Mouse (Mus musculus): ENCODE results near the gene Sesn1. TPM values are rescaled to one million over a fixed set of nuclear protein-coding genes. Genes with fewer than 3 reads are reported as not detected.
"Not testable (repeated sequence)": the region's sequence is repeated elsewhere in the genome, so short reads cannot be mapped to it uniquely, and the experiment has no call there.

Sesn1 gene
- polyA plus RNA-seq, 1 experiment from 2014 or later: 31.7 TPM

DNA sequence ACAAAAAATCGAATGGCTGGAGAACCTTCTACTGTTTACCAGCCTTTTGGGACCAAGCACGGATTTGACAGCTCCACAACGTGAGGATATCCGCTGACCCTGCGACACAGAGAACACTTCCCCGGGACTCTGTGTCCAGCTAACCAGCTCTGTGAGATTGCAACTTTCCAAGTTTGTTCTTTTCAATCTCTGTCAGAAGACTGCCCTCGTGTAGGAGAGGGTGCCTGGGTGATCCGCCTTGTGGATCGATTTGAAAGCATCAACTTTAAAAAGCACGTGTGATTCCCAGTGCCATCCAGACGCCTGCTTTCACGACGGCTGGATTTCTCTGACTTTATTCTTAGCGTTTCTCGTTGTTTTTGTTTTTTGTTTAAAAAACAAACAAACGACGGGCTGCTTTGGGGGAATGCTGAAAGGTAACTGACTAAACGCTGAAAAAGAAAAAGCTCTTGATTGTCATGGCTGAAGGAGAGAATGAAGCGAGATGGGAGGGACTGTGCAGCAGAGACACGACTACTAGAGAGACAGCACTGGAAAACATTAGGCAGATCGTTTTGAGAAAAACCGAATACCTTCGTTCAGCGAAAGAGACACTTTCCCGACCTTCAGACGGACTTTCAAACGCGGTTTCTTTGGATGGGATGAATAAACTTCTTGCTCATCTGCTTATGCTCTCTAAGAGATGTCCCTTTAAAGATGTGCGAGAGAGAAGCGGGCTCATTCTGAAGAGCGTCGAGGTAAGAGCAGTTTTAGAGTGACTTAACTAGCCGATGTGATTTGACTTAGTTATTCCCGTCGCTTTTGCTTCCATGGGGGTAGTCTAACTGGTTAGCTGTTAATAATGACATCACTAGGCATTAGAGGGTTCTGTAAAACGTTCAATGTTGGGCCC lies 1.1 kb downstream of the Sesn1 start:
- no peaks in the 10 kb centered on the region for H3K27me3 ChIP-seq (replicated peaks)
- H3K4me2 ChIP-seq (replicated peaks): peak overlapping the region; percentile 74
- under 1% methylated on average over 36 of the region's 36 CpGs for WGBS
- H3K9me3 ChIP-seq: no peaks in the 10 kb centered on the region
- no peak for ATAC-seq
- H3K4me1 ChIP-seq (replicated peaks): peaks cover 12% of the 10 kb centered on the region; the same call in 1 of the 2 replicates
- H3K36me3 ChIP-seq: no peaks in the 10 kb centered on the region
- peak overlapping the region; percentile 79 for H3K4me3 ChIP-seq (replicated peaks)
- peak overlapping the region; percentile 80 for H3K9ac ChIP-seq
- peak overlapping the region; percentile 98 for H3K27ac ChIP-seq

DNA sequence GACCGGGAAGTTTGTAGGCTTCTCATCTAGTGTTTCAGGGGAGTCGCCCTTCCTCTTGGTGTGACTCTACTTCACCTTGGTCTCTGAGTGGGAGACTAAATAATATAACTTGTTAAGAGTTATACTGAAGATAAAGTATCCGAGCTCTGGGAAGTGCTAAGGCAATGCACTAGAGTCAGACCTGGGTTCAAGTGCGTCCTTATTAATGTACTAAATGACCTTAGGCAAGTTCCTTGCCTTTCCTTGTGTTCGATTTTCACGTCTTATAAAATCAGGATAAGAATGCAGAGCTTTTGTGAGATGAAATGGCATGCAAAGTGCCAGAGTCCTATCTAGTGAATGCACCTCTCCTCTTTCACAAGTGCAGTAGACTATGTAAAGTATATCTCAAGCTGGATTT lies 2.8 kb downstream of the Sesn1 start:
- Histone ChIP-seq H3K36me3 (no peaks in the 10 kb centered on the region), H3K4me2 (replicated peaks) (peak overlapping the region; percentile 74), H3K9me3 (no peaks in the 10 kb centered on the region), H3K9ac (no peak overlapping the region), H3K4me1 (replicated peaks) (peaks cover 12% of the 10 kb centered on the region; the same call in 1 of the 2 replicates), H3K27me3 (replicated peaks) (no peaks in the 10 kb centered on the region), H3K27ac (no peak overlapping the region), H3K4me3 (replicated peaks) (peak overlapping the region; percentile 2; the same call in 1 of the 2 replicates)
- 76% methylated on average over 6 of the region's 6 CpGs for WGBS
- no peak for ATAC-seq

DNA sequence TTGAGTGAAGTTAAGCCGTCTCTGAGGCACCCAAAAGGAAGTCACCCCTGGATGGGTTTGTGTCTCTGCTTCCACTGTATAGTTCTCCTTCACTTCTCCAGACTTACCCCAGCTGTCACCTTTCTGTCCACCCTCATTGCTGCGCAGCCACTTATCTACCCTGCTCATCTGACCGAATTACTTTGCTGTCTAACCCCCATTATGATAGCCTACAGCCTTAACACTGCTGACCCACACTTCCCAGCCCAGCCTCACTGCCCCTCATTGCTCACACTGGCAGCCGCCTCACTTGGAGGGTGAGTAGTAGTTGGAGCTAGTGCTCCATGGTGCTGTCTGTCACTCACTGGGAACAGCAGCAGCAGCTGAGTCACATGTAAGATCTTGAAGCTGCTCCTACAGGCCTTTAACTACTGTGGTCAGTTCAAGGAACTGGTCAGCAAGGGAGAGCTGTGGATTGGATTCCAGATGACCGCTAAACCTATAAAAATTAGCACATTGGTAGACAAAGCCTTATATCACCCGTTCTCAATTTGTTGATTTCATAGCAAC lies 4.6 kb downstream of the Sesn1 start:
- WGBS: 86% methylated on average over 6 of the region's 6 CpGs
- Histone ChIP-seq H3K4me3 (replicated peaks) (no peak overlapping the region), H3K36me3 (no peaks in the 10 kb centered on the region), H3K4me2 (replicated peaks) (no peak overlapping the region), H3K9me3 (no peaks in the 10 kb centered on the region), H3K27ac (no peak overlapping the region), H3K9ac (no peak overlapping the region), H3K27me3 (replicated peaks) (no peaks in the 10 kb centered on the region), H3K4me1 (replicated peaks) (peaks cover 12% of the 10 kb centered on the region; the same call in 1 of the 2 replicates)
- ATAC-seq: no peak

DNA sequence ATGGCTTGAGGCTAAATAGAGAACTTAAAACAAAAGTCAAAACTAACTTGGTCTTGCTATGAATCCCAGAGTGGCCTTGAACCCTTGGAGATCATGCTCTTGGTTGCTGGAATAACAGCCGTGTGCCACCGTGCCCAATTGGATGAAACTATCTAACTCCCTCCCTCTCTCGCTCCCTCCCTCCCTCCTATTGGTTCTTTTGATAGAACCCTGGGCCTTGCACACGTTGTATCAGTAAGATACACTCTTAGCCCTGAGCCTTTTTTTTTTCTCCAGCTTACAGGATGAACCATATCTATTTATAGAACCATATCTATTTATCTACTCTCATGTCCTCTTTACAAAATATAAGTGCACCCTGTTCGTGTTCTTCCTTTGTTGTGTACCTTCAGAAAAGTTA lies 6.8 kb downstream of the Sesn1 start:
- peaks cover 12% of the 10 kb centered on the region; the same call in 1 of the 2 replicates for H3K4me1 ChIP-seq (replicated peaks)
- H3K27me3 ChIP-seq (replicated peaks): no peaks in the 10 kb centered on the region
- no peak overlapping the region for H3K9ac ChIP-seq
- H3K27ac ChIP-seq: no peak overlapping the region
- no peaks in the 10 kb centered on the region for H3K36me3 ChIP-seq
- H3K4me2 ChIP-seq (replicated peaks): no peak overlapping the region
- no peak overlapping the region for H3K4me3 ChIP-seq (replicated peaks)
- no peaks in the 10 kb centered on the region for H3K9me3 ChIP-seq
- ATAC-seq: no peak
- WGBS: 85% methylated on average over 5 of the region's 5 CpGs

DNA sequence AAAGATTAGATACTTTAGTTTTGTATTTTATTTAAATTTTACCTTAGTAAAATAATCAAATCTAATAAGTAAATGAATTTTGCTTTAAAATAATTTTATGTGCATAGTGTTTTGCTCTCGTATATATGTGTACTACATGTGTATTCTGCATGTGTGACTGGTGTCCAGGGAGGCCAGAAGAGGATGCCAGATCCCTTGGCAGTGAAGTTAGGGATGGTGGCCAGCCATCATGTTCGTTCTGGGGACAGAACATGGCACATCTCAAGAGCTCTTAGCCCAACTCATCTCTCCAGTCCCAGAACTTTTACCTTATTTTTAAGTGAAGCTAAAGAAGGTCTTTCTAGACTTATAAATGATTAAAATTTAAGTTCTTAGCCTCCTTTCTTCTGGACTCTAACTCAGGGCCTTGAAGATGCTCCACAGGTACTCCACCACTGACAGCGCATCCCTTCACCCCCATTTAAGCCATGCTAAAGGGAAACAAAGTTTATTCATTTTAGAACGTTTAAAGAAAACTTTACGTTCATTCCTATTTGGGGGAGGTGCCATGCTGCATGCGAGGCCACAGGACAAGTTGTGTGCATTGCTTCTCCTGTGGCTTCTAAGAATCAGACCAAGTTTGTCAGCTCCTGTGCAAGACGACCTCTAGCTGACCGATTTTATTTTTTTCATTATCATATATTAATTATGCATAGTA lies 8.4 kb downstream of the Sesn1 start:
- WGBS: 84% methylated on average over 8 of the region's 8 CpGs
- Histone ChIP-seq H3K27me3 (replicated peaks) (no peaks in the 10 kb centered on the region), H3K9me3 (no peaks in the 10 kb centered on the region), H3K4me2 (replicated peaks) (no peak overlapping the region), H3K4me1 (replicated peaks) (peaks cover 2% of the 10 kb centered on the region; the same call in 1 of the 2 replicates), H3K27ac (no peak overlapping the region), H3K36me3 (no peaks in the 10 kb centered on the region), H3K4me3 (replicated peaks) (no peak overlapping the region), H3K9ac (no peak overlapping the region)
- no peak for ATAC-seq

DNA sequence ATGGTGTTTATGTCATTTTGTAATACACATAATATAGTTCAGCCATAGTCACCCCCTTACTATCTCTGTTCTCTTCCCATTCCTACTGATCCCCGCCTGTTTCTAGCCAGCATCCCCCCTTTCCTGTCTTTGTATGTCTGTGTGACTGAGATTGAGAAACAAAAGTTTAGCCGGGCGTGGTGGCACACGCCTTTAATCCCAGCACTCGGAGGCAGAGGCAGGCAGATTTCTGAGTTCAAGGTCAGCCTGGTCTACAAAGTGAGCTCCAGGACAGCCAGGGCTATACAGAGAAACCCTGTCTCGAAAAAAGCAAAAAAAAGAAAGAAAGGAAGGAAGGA lies 9.0 kb downstream of the Sesn1 start:
- WGBS: 89% methylated on average over 6 of the region's 6 CpGs

DNA sequence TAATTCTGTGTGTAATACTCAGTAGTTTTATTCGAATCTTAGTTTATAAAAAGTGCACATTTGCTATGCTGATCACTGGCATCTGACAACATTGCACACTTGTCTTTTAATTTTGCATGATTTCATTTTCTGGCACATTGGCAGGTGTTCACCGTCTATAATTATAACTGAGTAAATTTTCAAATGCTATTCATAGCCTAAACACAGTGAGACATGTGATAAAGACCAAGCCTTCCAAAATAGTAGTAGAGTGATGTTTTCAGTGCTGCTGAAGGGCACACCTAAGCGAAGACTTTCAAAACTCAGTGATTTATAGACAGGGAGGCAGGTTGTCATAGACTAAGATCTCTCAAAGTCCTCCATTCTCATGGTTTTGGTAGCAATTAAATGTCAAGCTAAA lies 9.6 kb downstream of the Sesn1 start:
- ATAC-seq: no peak
- H3K4me1 ChIP-seq (replicated peaks): no peaks in the 10 kb centered on the region
- no peaks in the 10 kb centered on the region for H3K36me3 ChIP-seq
- no peaks in the 10 kb centered on the region for H3K9me3 ChIP-seq
- H3K4me3 ChIP-seq (replicated peaks): no peak overlapping the region
- no peak overlapping the region for H3K9ac ChIP-seq
- H3K4me2 ChIP-seq (replicated peaks): no peak overlapping the region
- 76% methylated on average over 3 of the region's 3 CpGs for WGBS
- no peak overlapping the region for H3K27ac ChIP-seq
- H3K27me3 ChIP-seq (replicated peaks): no peaks in the 10 kb centered on the region

More for the DNA sequence above, 9.0 kb downstream of the Sesn1 start:
- H3K4me2 ChIP-seq (replicated peaks); H3K9ac ChIP-seq; H3K9me3 ChIP-seq; H3K4me3 ChIP-seq (replicated peaks); H3K27ac ChIP-seq; H3K27me3 ChIP-seq (replicated peaks); H3K4me1 ChIP-seq (replicated peaks); H3K36me3 ChIP-seq; ATAC-seq: not testable (repeated sequence)

DNA sequence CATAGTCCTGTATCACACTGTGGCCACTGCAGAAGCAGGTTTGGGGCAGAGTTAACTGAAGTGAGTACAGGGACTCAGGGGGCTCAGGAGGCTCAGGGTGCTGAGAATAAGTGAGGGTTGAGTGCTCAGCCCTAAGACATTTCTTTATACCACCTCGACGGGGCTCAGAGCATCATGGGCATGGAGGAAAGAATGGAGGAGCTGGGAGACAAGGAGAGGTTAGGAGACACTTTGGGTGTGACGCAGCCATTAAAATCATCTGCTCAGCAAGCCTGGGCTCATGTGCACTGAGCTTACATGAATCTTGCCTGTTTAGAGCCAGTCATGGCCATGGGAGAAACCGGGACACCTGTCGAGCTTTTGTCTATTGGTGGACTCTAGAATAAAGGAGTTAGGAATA lies 10.7 kb downstream of the Sesn1 start:
- H3K27ac ChIP-seq: no peak overlapping the region

DNA sequence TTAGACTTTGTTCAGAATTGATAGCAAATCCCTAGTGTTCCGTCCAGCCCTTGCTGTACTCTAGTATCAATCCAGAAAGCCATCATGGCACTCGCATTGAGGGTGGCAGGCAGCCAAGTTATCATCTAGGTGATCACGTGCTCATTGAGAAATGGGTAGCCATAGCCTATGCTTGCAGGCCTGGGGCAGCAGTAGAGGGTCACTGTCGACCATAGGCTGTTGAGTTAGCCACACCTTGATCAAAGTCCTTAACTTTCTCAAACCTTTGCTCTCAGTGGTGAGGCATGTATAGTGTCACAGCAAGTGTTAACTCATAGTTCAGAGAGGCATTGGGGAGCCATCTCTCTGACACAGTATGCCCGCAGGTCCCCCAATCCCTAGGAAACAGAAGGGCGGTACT lies 11.4 kb downstream of the Sesn1 start:
- H3K9ac ChIP-seq: no peak overlapping the region
- H3K9me3 ChIP-seq: no peaks in the 10 kb centered on the region
- no peak overlapping the region for H3K4me3 ChIP-seq (replicated peaks)
- no peak overlapping the region for H3K4me2 ChIP-seq (replicated peaks)
- ATAC-seq: no peak
- no peaks in the 10 kb centered on the region for H3K36me3 ChIP-seq
- H3K4me1 ChIP-seq (replicated peaks): no peaks in the 10 kb centered on the region
- no peak overlapping the region for H3K27ac ChIP-seq
- H3K27me3 ChIP-seq (replicated peaks): no peaks in the 10 kb centered on the region
- WGBS: 88% methylated on average over 6 of the region's 6 CpGs

More for the DNA sequence above, 10.7 kb downstream of the Sesn1 start:
- no peak overlapping the region for H3K4me2 ChIP-seq (replicated peaks)
- H3K36me3 ChIP-seq: no peaks in the 10 kb centered on the region
- no peaks in the 10 kb centered on the region for H3K9me3 ChIP-seq
- H3K4me3 ChIP-seq (replicated peaks): no peak overlapping the region
- no peak for ATAC-seq
- 95% methylated on average over 5 of the region's 5 CpGs for WGBS
- no peak overlapping the region for H3K9ac ChIP-seq
- H3K4me1 ChIP-seq (replicated peaks): no peaks in the 10 kb centered on the region
- no peaks in the 10 kb centered on the region for H3K27me3 ChIP-seq (replicated peaks)

DNA sequence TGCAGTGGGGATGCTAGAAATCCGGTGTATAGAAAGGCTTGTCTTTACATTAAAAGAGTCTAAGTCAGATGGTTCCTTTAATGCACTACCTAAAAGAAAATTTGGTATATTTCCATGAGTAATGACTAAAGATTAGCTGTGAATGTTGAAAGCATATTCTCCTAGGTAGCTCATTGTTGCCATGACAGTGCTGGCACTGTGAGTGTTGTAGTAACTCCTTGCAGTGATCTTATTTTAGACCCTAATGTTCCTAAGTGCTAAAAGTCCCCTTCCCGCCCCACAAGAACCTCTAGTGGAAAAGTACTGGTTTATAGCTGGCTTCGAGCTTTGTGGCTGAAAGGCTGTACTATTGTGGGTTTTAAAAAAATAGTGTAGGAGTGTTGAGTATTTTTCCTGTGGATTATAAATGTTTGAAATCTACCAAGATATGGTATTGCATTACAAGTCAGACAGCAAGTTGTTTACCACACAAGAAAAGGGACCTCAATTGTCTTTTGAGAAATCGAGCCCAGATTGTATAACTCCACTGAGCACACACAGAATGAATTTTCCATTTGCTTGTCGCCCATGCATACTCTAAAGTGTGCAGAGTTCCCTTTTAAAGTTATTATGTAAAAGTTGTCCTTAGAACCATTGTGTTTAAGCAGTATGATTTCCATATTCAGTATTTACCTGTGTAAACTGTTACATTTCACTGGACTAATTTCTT lies 13.0 kb downstream of the Sesn1 start:
- WGBS: 80% methylated on average over 5 of the region's 5 CpGs
- H3K9me3 ChIP-seq: no peaks in the 10 kb centered on the region

DNA sequence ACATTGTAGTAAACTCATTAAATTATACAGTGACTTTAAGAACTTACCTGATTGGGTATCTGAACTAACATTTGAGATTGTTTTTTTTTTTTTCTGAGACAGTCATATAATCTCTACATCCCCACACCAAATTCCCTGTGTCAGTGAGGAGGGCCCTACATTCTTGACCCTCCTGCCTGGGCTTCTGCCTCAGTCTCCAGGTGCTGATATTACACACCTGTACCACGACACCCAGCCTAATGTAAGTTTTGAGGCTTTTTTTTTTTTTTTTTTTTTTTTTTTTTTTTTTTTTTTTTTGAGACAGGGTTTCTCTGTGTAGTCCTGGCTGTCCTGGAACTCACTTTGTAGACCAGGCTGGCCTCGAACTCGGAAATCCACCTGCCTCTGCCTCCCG lies 13.5 kb downstream of the Sesn1 start:
- not testable (repeated sequence) for H3K27ac ChIP-seq; H3K9ac ChIP-seq; H3K4me3 ChIP-seq (replicated peaks); H3K36me3 ChIP-seq; H3K27me3 ChIP-seq (replicated peaks); H3K9me3 ChIP-seq; H3K4me2 ChIP-seq (replicated peaks); H3K4me1 ChIP-seq (replicated peaks); ATAC-seq
- 82% methylated on average over 4 of the region's 4 CpGs for WGBS

More for the DNA sequence above, 13.0 kb downstream of the Sesn1 start:
- H3K27ac ChIP-seq: no peak overlapping the region
- no peaks in the 10 kb centered on the region for H3K36me3 ChIP-seq
- no peak overlapping the region for H3K4me3 ChIP-seq (replicated peaks)
- H3K9ac ChIP-seq: no peak overlapping the region
- ATAC-seq: no peak
- no peaks in the 10 kb centered on the region for H3K4me1 ChIP-seq (replicated peaks)
- H3K4me2 ChIP-seq (replicated peaks): no peak overlapping the region
- no peaks in the 10 kb centered on the region for H3K27me3 ChIP-seq (replicated peaks)

DNA sequence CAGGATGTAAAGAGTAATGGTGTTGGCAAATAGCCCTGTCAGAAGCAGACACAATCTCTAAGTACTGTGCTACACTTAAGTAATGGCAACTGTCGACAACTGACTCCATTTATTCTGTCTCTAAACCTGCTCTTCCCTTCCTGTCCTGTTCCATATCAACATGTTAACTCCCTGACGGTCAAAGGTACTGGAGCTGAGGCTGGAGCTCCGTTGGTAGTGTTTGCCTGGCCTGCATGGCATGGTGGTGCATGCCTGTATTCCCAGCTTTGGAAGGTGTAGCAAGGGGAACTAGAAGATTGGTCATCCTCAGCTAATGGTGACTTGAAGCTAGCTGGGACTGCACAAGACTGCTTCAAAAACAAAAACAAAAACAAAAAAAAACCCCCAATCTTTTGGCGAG lies 14.2 kb downstream of the Sesn1 start:
- no peak for ATAC-seq
- Histone ChIP-seq H3K36me3 (no peaks in the 10 kb centered on the region), H3K4me1 (replicated peaks) (no peaks in the 10 kb centered on the region), H3K27ac (no peak overlapping the region), H3K9ac (no peak overlapping the region), H3K4me2 (replicated peaks) (no peak overlapping the region), H3K4me3 (replicated peaks) (no peak overlapping the region), H3K27me3 (replicated peaks) (no peaks in the 10 kb centered on the region), H3K9me3 (no peaks in the 10 kb centered on the region)
- 59% methylated on average over 4 of the region's 4 CpGs for WGBS
